Mouse (Mus musculus) kidney, adult 2 months (tissue): ENCODE measurements around the gene Trak2.

Experiments
- CTCF ChIP-seq: fragments of 200-500 bp; conservative IDR thresholded peaks from 2 replicates; pipeline ENCODE4 v1.5.1; 2011; ENCODE audit warnings: low read depth, mild to moderate bottlenecking, control low read depth, low read length, moderate library complexity, mixed read lengths; ENCODE audit not compliant: insufficient read depth, insufficient read length
- POLR2A ChIP-seq: fragments of 200-500 bp; IDR thresholded peaks from one replicate; pipeline ENCODE4 v1.6.1; 2011; ENCODE audit warnings: low read depth, low read length, control low read depth

DNA sequence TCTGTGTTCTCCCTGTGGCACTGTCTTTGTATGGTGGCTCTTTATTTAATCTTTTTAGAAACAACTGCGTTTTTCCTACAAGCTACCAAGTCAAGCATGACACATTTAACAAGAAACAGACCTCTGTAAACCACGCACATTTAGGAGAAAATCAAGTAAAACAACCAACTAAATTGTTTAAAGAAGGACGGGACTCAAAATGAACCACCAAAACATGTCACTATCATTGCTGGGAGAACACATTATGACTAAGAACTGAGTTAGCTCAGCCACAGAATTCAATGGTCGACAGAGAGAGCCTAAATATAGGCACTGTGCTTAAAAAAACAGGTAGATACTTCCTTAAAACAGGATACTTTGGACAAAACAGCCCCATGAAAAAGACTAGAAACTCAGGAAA lies 20.2 kb downstream of the Trak2 start:
- TF ChIP-seq CTCF (no peak), POLR2A (no peak)
